Mouse (Mus musculus) CD4-positive helper T cell, adult 2 months (primary cell): ENCODE results near the gene Arhgap45.

ENCODE experiments used
- DNase-seq: peaks from one replicate; pipeline ENCODE4 v3.0.0-alpha.2; 2012; ENCODE audit warnings: low read depth, missing footprints, low spot score

Gene Arhgap45

GRCm38 (mm10) chr10:79986963-79987362, 29.5 kb upstream of the Arhgap45 start:
- DNase-seq = peak; percentile 93

GRCm38 (mm10) chr10:79987771-79988505, 28.5 kb upstream of the Arhgap45 start:
- peak; percentile 35 for DNase-seq

GRCm38 (mm10) chr10:79988506-79989271, 27.8 kb upstream of the Arhgap45 start, which contains the start of gene Cnn2:
TSS of gene Cnn2 (plus strand) at chr10:79988584.
- DNase-seq = peak; percentile 73

- no peak for DNase-seq
Measured at GRCm38 (mm10) chr10:79989272-79989786, 27.1 kb upstream of the Arhgap45 start.

- no peak for DNase-seq
Measured at GRCm38 (mm10) chr10:79989870-79990269, 26.6 kb upstream of the Arhgap45 start.

- peak; percentile 31 for DNase-seq
Measured at GRCm38 (mm10) chr10:79991099-79991498, 25.4 kb upstream of the Arhgap45 start.

- DNase-seq = peak; percentile 36
Measured at GRCm38 (mm10) chr10:79991548-79991947, 24.9 kb upstream of the Arhgap45 start.

GRCm38 (mm10) chr10:79994397-79995115, 21.9 kb upstream of the Arhgap45 start:
- peak; percentile 73 for DNase-seq

- DNase-seq = peak; percentile 61
Measured at GRCm38 (mm10) chr10:79995636-79996035, 20.8 kb upstream of the Arhgap45 start.

GRCm38 (mm10) chr10:79996272-79997033, 20.0 kb upstream of the Arhgap45 start, which contains the start of gene Abca7:
TSS of gene Abca7 (plus strand) at chr10:79996494.
- peak; percentile 95 for DNase-seq

GRCm38 (mm10) chr10:79997034-79997760, 19.3 kb upstream of the Arhgap45 start:
- DNase-seq = peak; percentile 64

GRCm38 (mm10) chr10:79997819-79998218, 18.6 kb upstream of the Arhgap45 start:
- DNase-seq = no peak

GRCm38 (mm10) chr10:80001945-80002344, 14.5 kb upstream of the Arhgap45 start:
- no peak for DNase-seq

GRCm38 (mm10) chr10:80002829-80003228, 13.6 kb upstream of the Arhgap45 start:
- no peak for DNase-seq

GRCm38 (mm10) chr10:80003374-80004232, 12.8 kb upstream of the Arhgap45 start:
- no peak for DNase-seq

GRCm38 (mm10) chr10:80004233-80004705, 12.2 kb upstream of the Arhgap45 start:
- DNase-seq = no peak

GRCm38 (mm10) chr10:80011740-80012139, 4.7 kb upstream of the Arhgap45 start:
- no peak for DNase-seq

GRCm38 (mm10) chr10:80013609-80014008, 2.8 kb upstream of the Arhgap45 start:
- DNase-seq = no peak
